Mouse (Mus musculus) ES-Bruce4 (cell line): ENCODE data around the gene Dnajb8. TPM values are rescaled to one million over a fixed set of nuclear protein-coding genes. Genes with fewer than 3 reads are reported as not detected.

Source experiments
- H3K27ac ChIP-seq: 2 replicates; pipeline ENCODE4 v1.5.1; 2012; ENCODE audit warnings: low read length, inconsistent platforms; ENCODE audit not compliant: insufficient read depth
- H3K27me3 ChIP-seq: 2 replicates; pipeline ENCODE4 v1.6.1; 2012; ENCODE audit warnings: mild to moderate bottlenecking, low read length, inconsistent platforms; ENCODE audit not compliant: control insufficient read depth, poor library complexity, insufficient read depth, severe bottlenecking
- H3K36me3 ChIP-seq: 2 replicates; pipeline ENCODE4 v1.6.1; 2012; ENCODE audit warnings: inconsistent platforms, mild to moderate bottlenecking, low read length, moderate library complexity; ENCODE audit not compliant: control insufficient read depth, poor library complexity, insufficient read depth, severe bottlenecking
- H3K4me1 ChIP-seq: one replicate; pipeline ENCODE4 v1.8.1; 2011; ENCODE audit warnings: low read length; ENCODE audit not compliant: control insufficient read depth, insufficient read depth
- H3K4me3 ChIP-seq: 2 replicates; pipeline ENCODE4 v1.5.1; 2011; ENCODE audit warnings: low read depth, mild to moderate bottlenecking, low read length
- H3K9ac ChIP-seq: 2 replicates; pipeline ENCODE4 v1.6.1; 2012; ENCODE audit warnings: low read depth, mild to moderate bottlenecking, inconsistent platforms; ENCODE audit not compliant: poor library complexity, severe bottlenecking
- H3K9me3 ChIP-seq: replicated peaks from 2 replicates; pipeline ENCODE4 v1.6.1; 2012; ENCODE audit warnings: mild to moderate bottlenecking, low read length, inconsistent platforms; ENCODE audit not compliant: control insufficient read depth, poor library complexity, insufficient read depth, severe bottlenecking
- CTCF ChIP-seq: IDR thresholded peaks from one replicate; pipeline ENCODE4 v1.8.1; 2011; ENCODE audit warnings: low read depth, low read length
- EP300 ChIP-seq: IDR thresholded peaks from 2 replicates; pipeline ENCODE4 v1.6.1; 2011; ENCODE audit warnings: low read depth, low read length; ENCODE audit not compliant: insufficient read depth
- POLR2A ChIP-seq: IDR thresholded peaks from one replicate; pipeline ENCODE4 v1.8.1; 2011; ENCODE audit warnings: low read length; ENCODE audit not compliant: insufficient read depth
- polyA plus RNA-seq: library from polyadenylated mRNA; stranded (reverse); fragments of >200 nt; gene quantifications from 2 replicates; pipeline ENCODE4 v1.2.4, GENCODE M21; 2011; ENCODE audit warnings: low read depth; ENCODE audit not compliant: missing spikeins, insufficient read depth, insufficient read length

Gene Dnajb8
- polyA plus RNA-seq, 1 experiment = not detected

GRCm38 (mm10) chr6:88194053-88194977, 27.8 kb upstream of the Dnajb8 start:
- Histone ChIP-seq H3K27me3 (peaks cover 47% of the 10 kb centered on the region), H3K4me3 (peak overlapping the region; percentile 45), H3K9me3 (no peaks in the 10 kb centered on the region), H3K9ac (peak overlapping the region; percentile 37), H3K4me1 (peaks cover 1% of the 10 kb centered on the region), H3K27ac (no peak overlapping the region), H3K36me3 (no peaks in the 10 kb centered on the region)
- TF ChIP-seq EP300 = no peak
- TF ChIP-seq POLR2A = no peak
- TF ChIP-seq CTCF = no peak

- no peak for TF ChIP-seq POLR2A
- TF ChIP-seq EP300 = no peak
- no peak for TF ChIP-seq CTCF
- Histone ChIP-seq H3K4me1 (peaks cover 1% of the 10 kb centered on the region), H3K4me3 (no peak overlapping the region), H3K9ac (no peak overlapping the region), H3K27ac (no peak overlapping the region), H3K27me3 (peaks cover 47% of the 10 kb centered on the region), H3K36me3 (no peaks in the 10 kb centered on the region), H3K9me3 (no peaks in the 10 kb centered on the region)
These were observed 27.1 kb upstream of the Dnajb8 start for GRCm38 (mm10) chr6:88194978-88195325.

GRCm38 (mm10) chr6:88196054-88196732, 25.9 kb upstream of the Dnajb8 start:
- no peak overlapping the region for H3K27ac ChIP-seq
- no peaks in the 10 kb centered on the region for H3K36me3 ChIP-seq
- H3K4me1 ChIP-seq = no peaks in the 10 kb centered on the region
- peaks cover 47% of the 10 kb centered on the region for H3K27me3 ChIP-seq
- no peaks in the 10 kb centered on the region for H3K9me3 ChIP-seq
- H3K4me3 ChIP-seq = peak overlapping the region; percentile 21; the same call in 1 of the 2 replicates
- no peak for TF ChIP-seq CTCF
- TF ChIP-seq EP300 = no peak
- TF ChIP-seq POLR2A = no peak
- no peak overlapping the region for H3K9ac ChIP-seq

- H3K36me3 ChIP-seq = no peaks in the 10 kb centered on the region
These were observed 25.2 kb upstream of the Dnajb8 start for GRCm38 (mm10) chr6:88196733-88197312.

GRCm38 (mm10) chr6:88197313-88198069, 24.6 kb upstream of the Dnajb8 start:
- TF ChIP-seq CTCF = no peak
- peak overlapping the region; percentile 5; the same call in 1 of the 2 replicates for H3K9ac ChIP-seq

More at GRCm38 (mm10) chr6:88196733-88197312, 25.2 kb upstream of the Dnajb8 start:
- H3K9me3 ChIP-seq = no peaks in the 10 kb centered on the region
- TF ChIP-seq EP300 (no peak), POLR2A (no peak), CTCF (no peak)
- H3K4me3 ChIP-seq = peak overlapping the region; percentile 21
- no peak overlapping the region for H3K27ac ChIP-seq
- H3K27me3 ChIP-seq = peaks cover 48% of the 10 kb centered on the region
- H3K9ac ChIP-seq = peak overlapping the region; percentile 5; the same call in 1 of the 2 replicates
- no peaks in the 10 kb centered on the region for H3K4me1 ChIP-seq

More at GRCm38 (mm10) chr6:88197313-88198069, 24.6 kb upstream of the Dnajb8 start:
- Histone ChIP-seq H3K36me3 (no peaks in the 10 kb centered on the region), H3K4me1 (no peaks in the 10 kb centered on the region), H3K27ac (no peak overlapping the region), H3K9me3 (no peaks in the 10 kb centered on the region), H3K4me3 (peak overlapping the region; percentile 43), H3K27me3 (peaks cover 50% of the 10 kb centered on the region)
